Mouse (Mus musculus): ENCODE measurements at regions not wholly inside any gene's neighbourhood (a gene's known extent, or its start where the extent isn't known, plus 50 kb on each side); places are given as distances from the start of the nearest gene placed in this dataset.

GRCm38 (mm10) chr4:84072096-84072495 lies 546.8 kb downstream of the Ccdc171 start:
- no peak for TF ChIP-seq TAL1 (IDR thresholded peaks at IDR 0.05; ENCODE audit: low read length)
- H3K27me3 ChIP-seq (ENCODE audit: control insufficient read depth), result no peaks in the 10 kb centered on the region
- H3K9me3 ChIP-seq (ENCODE audit: control insufficient read depth, low read length), result no peaks in the 10 kb centered on the region; the same call in 1 of the 2 replicates
- no peaks in the 10 kb centered on the region for H3K4me1 ChIP-seq (ENCODE audit: control insufficient read depth)
- H3K36me3 ChIP-seq (ENCODE audit: control insufficient read depth), result no peaks in the 10 kb centered on the region
- no peak overlapping the region for H3K4me3 ChIP-seq (replicated peaks)

DNA sequence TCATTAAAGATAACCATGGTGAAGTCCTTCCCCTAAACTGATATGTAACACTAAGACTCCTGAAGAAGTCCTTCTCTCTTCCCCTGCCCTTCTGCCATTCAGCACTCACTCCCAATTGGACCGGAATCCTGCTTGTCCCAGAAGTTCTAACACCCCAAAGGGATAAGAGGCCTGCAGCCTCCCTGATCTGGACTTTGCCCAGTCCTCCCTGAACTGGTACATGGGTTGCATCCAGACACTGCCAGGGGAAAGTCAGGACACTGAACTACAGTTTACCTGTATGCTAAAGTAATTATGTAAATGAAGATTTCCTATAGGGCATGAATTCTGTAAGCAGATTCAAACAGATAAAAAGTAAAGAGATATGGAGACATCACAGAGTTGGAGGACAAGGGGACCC lies 551.2 kb downstream of the Ccdc171 start:
- no peak overlapping the region for H3K4me3 ChIP-seq (replicated peaks)
- no peaks in the 10 kb centered on the region; the same call in 1 of the 2 replicates for H3K9me3 ChIP-seq (ENCODE audit: control insufficient read depth, low read length)
- no peaks in the 10 kb centered on the region for H3K36me3 ChIP-seq (ENCODE audit: control insufficient read depth)
- TF ChIP-seq TAL1 (IDR thresholded peaks at IDR 0.05; ENCODE audit: low read length) (no peak), GATA1 (IDR thresholded peaks at IDR 0.05; ENCODE audit: low read length) (no peak)
- no peaks in the 10 kb centered on the region for H3K27me3 ChIP-seq (ENCODE audit: control insufficient read depth)
- no peaks in the 10 kb centered on the region for H3K4me1 ChIP-seq (ENCODE audit: control insufficient read depth)

GRCm38 (mm10) chr4:84079516-84079915 lies 554.2 kb downstream of the Ccdc171 start:
- Histone ChIP-seq H3K36me3 (ENCODE audit: control insufficient read depth) (no peaks in the 10 kb centered on the region), H3K27me3 (ENCODE audit: control insufficient read depth) (no peaks in the 10 kb centered on the region), H3K4me1 (ENCODE audit: control insufficient read depth) (no peaks in the 10 kb centered on the region), H3K4me3 (replicated peaks) (no peak overlapping the region), H3K9me3 (ENCODE audit: control insufficient read depth, low read length) (no peaks in the 10 kb centered on the region)
- TF ChIP-seq TAL1 (IDR thresholded peaks at IDR 0.05; ENCODE audit: low read length) (no peak), GATA1 (IDR thresholded peaks at IDR 0.05; ENCODE audit: low read length) (no peak)

DNA sequence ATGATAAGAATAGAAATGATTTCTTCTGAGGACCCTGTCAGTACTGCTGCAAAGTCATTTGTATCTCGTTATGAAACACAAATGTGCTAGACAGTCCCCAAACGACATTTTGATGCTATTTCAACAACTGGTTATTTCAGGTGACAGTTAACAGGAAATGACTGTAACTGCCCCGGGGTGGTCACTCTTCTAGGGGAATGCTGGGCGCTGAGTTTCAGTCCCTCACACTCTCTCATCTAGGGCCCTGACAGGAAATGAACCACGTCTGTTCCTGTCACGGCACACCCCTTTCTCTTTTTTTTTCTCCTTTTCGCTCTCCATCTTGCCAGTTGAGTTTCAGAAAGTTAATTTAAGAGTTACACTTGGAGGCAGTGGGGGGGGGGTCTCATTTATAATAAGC lies 556.2 kb downstream of the Ccdc171 start:
- Histone ChIP-seq H3K4me1 (ENCODE audit: control insufficient read depth) (no peaks in the 10 kb centered on the region), H3K36me3 (ENCODE audit: control insufficient read depth) (no peaks in the 10 kb centered on the region), H3K27me3 (ENCODE audit: control insufficient read depth) (no peaks in the 10 kb centered on the region), H3K9me3 (ENCODE audit: control insufficient read depth, low read length) (no peaks in the 10 kb centered on the region), H3K4me3 (replicated peaks) (no peak overlapping the region)
- TF ChIP-seq GATA1 (IDR thresholded peaks at IDR 0.05; ENCODE audit: low read length) (no peak), TAL1 (IDR thresholded peaks at IDR 0.05; ENCODE audit: low read length) (no peak)

DNA sequence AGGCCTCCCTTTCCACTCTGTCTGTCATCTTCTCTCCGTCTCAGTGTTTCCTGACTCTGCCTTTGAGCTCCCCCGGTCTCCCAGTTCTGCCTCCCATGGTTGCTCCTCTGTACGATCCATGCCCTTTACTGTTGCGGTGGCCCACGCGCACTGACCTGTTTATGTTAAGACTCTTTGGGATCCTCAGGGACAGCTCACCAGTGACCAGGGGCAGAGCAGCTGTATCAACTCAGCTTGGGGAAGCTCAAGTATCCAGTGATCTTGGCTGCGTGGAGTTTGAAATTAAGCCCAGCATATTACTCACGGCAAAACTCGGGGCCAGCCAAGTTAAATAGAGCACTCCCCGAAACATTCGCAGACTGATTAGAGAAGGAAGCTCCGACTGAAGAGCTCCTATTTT lies 562.8 kb downstream of the Ccdc171 start:
- TF ChIP-seq TAL1 (IDR thresholded peaks at IDR 0.05; ENCODE audit: low read length), result no peak
- no peak for TF ChIP-seq GATA1 (IDR thresholded peaks at IDR 0.05; ENCODE audit: low read length)
- no peak overlapping the region for H3K4me3 ChIP-seq (replicated peaks)
- no peaks in the 10 kb centered on the region for H3K36me3 ChIP-seq (ENCODE audit: control insufficient read depth)
- H3K27me3 ChIP-seq (ENCODE audit: control insufficient read depth), result no peaks in the 10 kb centered on the region
- no peaks in the 10 kb centered on the region for H3K9me3 ChIP-seq (ENCODE audit: control insufficient read depth, low read length)
- H3K4me1 ChIP-seq (ENCODE audit: control insufficient read depth), result no peaks in the 10 kb centered on the region

- no peaks in the 10 kb centered on the region for H3K27me3 ChIP-seq (ENCODE audit: control insufficient read depth)
- no peak overlapping the region for H3K4me3 ChIP-seq (replicated peaks)
- no peaks in the 10 kb centered on the region for H3K9me3 ChIP-seq (ENCODE audit: control insufficient read depth, low read length)
- TF ChIP-seq TAL1 (IDR thresholded peaks at IDR 0.05; ENCODE audit: low read length) (no peak), GATA1 (IDR thresholded peaks at IDR 0.05; ENCODE audit: low read length) (no peak)
- no peaks in the 10 kb centered on the region for H3K36me3 ChIP-seq (ENCODE audit: control insufficient read depth)
- H3K4me1 ChIP-seq (ENCODE audit: control insufficient read depth), result no peaks in the 10 kb centered on the region
Measured at GRCm38 (mm10) chr4:84092509-84092908, 567.2 kb downstream of the Ccdc171 start.

- no peak overlapping the region for H3K4me3 ChIP-seq (replicated peaks)
- H3K27me3 ChIP-seq (ENCODE audit: control insufficient read depth), result no peaks in the 10 kb centered on the region
- H3K9me3 ChIP-seq (ENCODE audit: control insufficient read depth, low read length), result no peaks in the 10 kb centered on the region
- TF ChIP-seq GATA1 (IDR thresholded peaks at IDR 0.05; ENCODE audit: low read length) (no peak), TAL1 (IDR thresholded peaks at IDR 0.05; ENCODE audit: low read length) (no peak)
- no peaks in the 10 kb centered on the region for H3K4me1 ChIP-seq (ENCODE audit: control insufficient read depth)
- H3K36me3 ChIP-seq (ENCODE audit: control insufficient read depth), result no peaks in the 10 kb centered on the region
Measured at GRCm38 (mm10) chr4:84095237-84095636, 569.9 kb downstream of the Ccdc171 start.

GRCm38 (mm10) chr4:84096081-84096480 lies 570.7 kb downstream of the Ccdc171 start:
- Histone ChIP-seq H3K9me3 (ENCODE audit: control insufficient read depth, low read length) (no peaks in the 10 kb centered on the region), H3K4me1 (ENCODE audit: control insufficient read depth) (no peaks in the 10 kb centered on the region), H3K36me3 (ENCODE audit: control insufficient read depth) (no peaks in the 10 kb centered on the region), H3K27me3 (ENCODE audit: control insufficient read depth) (no peaks in the 10 kb centered on the region), H3K4me3 (replicated peaks) (no peak overlapping the region)
- TF ChIP-seq TAL1 (IDR thresholded peaks at IDR 0.05; ENCODE audit: low read length), result no peak
- TF ChIP-seq GATA1 (IDR thresholded peaks at IDR 0.05; ENCODE audit: low read length), result no peak

- Histone ChIP-seq H3K36me3 (ENCODE audit: control insufficient read depth) (no peaks in the 10 kb centered on the region), H3K27me3 (ENCODE audit: control insufficient read depth) (no peaks in the 10 kb centered on the region), H3K4me1 (ENCODE audit: control insufficient read depth) (no peaks in the 10 kb centered on the region), H3K4me3 (replicated peaks) (no peak overlapping the region), H3K9me3 (ENCODE audit: control insufficient read depth, low read length) (peaks cover under 1% of the 10 kb centered on the region; the same call in 1 of the 2 replicates)
- TF ChIP-seq TAL1 (IDR thresholded peaks at IDR 0.05; ENCODE audit: low read length) (no peak), GATA1 (IDR thresholded peaks at IDR 0.05; ENCODE audit: low read length) (no peak)
Measured at GRCm38 (mm10) chr4:84099071-84099470, 573.7 kb downstream of the Ccdc171 start.

- H3K27me3 ChIP-seq (ENCODE audit: control insufficient read depth), result no peaks in the 10 kb centered on the region
- no peaks in the 10 kb centered on the region for H3K4me1 ChIP-seq (ENCODE audit: control insufficient read depth)
- no peaks in the 10 kb centered on the region for H3K36me3 ChIP-seq (ENCODE audit: control insufficient read depth)
- peaks cover 4% of the 10 kb centered on the region; the same call in 1 of the 2 replicates for H3K9me3 ChIP-seq (ENCODE audit: control insufficient read depth, low read length)
- no peak for TF ChIP-seq TAL1 (IDR thresholded peaks at IDR 0.05; ENCODE audit: low read length)
- no peak for TF ChIP-seq GATA1 (IDR thresholded peaks at IDR 0.05; ENCODE audit: low read length)
- no peak overlapping the region for H3K4me3 ChIP-seq (replicated peaks)
Measured at GRCm38 (mm10) chr4:84101923-84102322, 573.2 kb downstream of the Bnc2 start.
